Mouse (Mus musculus) regulatory T cell (primary cell): ENCODE results near the gene Smok2b.
"Not testable (repeated sequence)": the region's sequence is repeated elsewhere in the genome, so short reads cannot be mapped to it uniquely, and the experiment has no call there.

Experiments used
- in situ Hi-C: fragments of 300-600 bp; cut with MboI, MseI; formaldehyde crosslinking; loops from one replicate; pipeline ENCODE4 v1.15.1; 2025; ENCODE audit warnings: high pct_unique_total_duplicates

Gene Smok2b

DNA sequence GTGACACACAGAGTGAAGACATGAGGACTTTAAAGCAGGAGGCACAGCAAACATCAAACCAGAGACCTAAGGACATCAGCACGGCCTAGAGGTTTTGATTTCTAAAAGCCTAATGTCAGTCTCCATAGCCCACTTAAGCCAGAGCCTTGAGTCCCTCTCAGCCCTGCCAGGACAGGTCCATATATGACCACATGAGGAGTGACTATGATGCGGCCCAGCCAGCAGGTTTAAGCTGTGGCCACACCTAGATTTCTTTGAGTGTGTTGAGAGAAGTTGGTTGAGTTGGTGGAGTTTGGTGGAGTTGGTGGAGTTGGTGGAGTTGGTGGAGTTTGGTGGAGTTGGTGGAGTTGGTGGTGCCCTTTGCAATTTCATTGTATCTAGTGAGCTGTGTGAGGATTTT is at the start of gene Smok2b:
Gene Smok2b (plus strand): TSS at position 301 of the 400 bp plus-strand sequence.
- in situ Hi-C loops: loop anchor here (10.0 kb wide), 1 partner anchor 215 kb away; no protein-coding TSS in a partner anchor

GRCm38 (mm10) chr17:13180491-13180890 is 49.6 kb upstream of the Smok2b start:
- in situ Hi-C loops: not testable (repeated sequence)

DNA sequence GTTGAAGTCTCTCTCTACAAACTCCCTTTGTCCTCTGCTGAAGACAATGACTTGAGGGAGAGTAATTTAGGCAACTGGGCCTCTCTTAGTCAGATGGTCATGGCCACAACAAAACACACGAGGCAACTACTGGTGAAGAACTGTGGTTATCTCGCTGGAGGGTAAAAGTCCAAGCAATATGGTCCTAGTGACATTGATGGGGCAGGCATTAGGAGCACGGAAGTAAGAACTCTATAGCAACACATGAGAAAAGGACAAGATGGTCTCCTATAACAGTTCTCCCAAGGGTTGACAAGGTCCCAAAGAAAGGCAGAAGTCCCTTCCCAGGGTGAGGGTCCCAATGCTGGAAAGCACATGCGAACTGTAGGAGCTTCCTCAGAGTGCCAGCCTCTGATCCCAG is 47.3 kb upstream of the Smok2b start:
- in situ Hi-C loops: not testable (repeated sequence)

- in situ Hi-C loops: not testable (repeated sequence)
Measured at GRCm38 (mm10) chr17:13184514-13184913, 45.5 kb upstream of the Smok2b start.

- in situ Hi-C loops: loop anchor here (5.0 kb wide), 1 partner anchor 306 kb away; no protein-coding TSS in a partner anchor
Measured at GRCm38 (mm10) chr17:13186541-13186940, 43.5 kb upstream of the Smok2b start.

DNA sequence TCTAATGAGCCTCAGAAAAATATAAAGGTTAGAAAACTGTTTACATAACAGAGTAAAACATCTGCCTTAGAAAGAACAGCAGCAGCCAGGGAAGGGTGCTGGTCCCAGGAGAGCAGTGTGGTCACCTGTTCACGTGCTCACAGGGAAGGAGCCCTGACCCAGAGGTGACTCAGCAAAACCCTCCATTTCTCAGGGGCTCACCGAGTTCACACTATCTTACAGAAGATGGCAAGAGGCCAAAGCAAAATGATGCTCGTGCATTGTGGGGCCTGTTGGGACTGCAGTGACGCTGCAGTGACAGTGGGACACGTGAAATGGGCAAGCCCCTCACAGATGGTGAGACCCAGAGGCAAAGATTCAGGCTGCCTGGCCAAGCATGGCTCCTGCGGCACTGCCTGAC is 42.4 kb upstream of the Smok2b start:
- in situ Hi-C loops: loop anchor here (5.0 kb wide), 1 partner anchor 305 kb away; no protein-coding TSS in a partner anchor

- in situ Hi-C loops: loop anchor here (5.0 kb wide), 1 partner anchor 303 kb away; no protein-coding TSS in a partner anchor
Measured at GRCm38 (mm10) chr17:13188846-13189245, 41.2 kb upstream of the Smok2b start.

GRCm38 (mm10) chr17:13190836-13191583 is 39.0 kb upstream of the Smok2b start:
- in situ Hi-C loops: not testable (repeated sequence)

- in situ Hi-C loops: not testable (repeated sequence)
Measured at GRCm38 (mm10) chr17:13196486-13196885, 33.6 kb upstream of the Smok2b start.

GRCm38 (mm10) chr17:13198812-13199211 is 31.2 kb upstream of the Smok2b start:
- in situ Hi-C loops: not testable (repeated sequence)

GRCm38 (mm10) chr17:13199880-13200409 is 30.1 kb upstream of the Smok2b start:
- in situ Hi-C loops: not testable (repeated sequence)

- in situ Hi-C loops: not testable (repeated sequence)
Measured at GRCm38 (mm10) chr17:13201551-13201950, 28.5 kb upstream of the Smok2b start.

DNA sequence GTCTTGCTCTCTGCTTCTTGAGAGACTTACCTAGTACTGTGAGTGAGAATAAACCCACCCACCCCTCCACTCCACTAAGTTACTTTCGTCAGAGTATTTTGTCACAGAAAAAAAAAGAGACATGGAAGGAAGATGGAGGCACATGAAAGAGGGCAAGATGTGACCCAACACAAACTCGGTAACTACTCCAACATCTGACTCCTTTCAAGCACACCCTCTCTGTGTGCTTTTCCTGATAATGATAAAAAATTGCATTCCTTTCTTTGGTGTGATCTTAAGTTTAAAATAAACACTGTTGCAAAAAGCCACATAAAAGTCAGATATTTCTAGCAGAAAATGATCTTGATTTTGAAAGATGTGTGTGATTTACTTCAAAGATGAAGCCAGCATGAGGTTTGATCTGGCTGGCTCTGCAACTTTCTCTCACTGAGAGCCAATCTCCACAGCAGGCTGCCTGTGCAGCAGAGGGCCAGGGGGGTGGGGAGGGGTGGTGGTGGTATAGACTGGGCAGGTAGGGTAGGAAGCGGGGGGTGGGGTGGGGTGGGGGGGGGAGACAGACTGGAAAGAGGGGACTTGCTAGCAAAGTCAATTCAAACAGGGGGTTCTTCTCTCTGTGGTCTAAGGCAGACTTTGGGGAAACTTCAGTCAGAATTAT is 27.5 kb upstream of the Smok2b start:
- in situ Hi-C loops: not testable (repeated sequence)

DNA sequence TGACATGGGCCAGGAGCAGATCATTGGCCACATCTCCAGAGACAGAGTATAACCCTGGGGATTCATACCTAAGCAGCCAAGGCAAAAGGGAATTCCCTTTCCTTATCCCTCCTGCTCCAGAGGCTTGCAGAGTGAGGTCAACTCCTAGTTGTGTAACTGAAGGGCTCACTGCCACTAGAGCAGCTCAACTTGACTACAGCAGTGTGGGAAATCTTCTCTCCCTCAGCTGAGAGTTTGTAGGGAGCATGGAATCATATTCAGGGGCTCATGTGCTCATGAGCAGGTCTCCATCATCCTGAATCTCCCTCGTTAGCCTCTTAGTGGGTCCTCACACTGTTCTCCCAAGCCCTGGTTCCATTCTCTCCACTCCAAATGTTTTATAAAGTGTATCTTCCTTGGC is 24.8 kb upstream of the Smok2b start:
- in situ Hi-C loops: loop anchor here (5.0 kb wide), 1 partner anchor 307 kb away; no protein-coding TSS in a partner anchor

GRCm38 (mm10) chr17:13206491-13206890 is 23.6 kb upstream of the Smok2b start:
- in situ Hi-C loops: loop anchor here (5.0 kb wide), 1 partner anchor 306 kb away; no protein-coding TSS in a partner anchor

DNA sequence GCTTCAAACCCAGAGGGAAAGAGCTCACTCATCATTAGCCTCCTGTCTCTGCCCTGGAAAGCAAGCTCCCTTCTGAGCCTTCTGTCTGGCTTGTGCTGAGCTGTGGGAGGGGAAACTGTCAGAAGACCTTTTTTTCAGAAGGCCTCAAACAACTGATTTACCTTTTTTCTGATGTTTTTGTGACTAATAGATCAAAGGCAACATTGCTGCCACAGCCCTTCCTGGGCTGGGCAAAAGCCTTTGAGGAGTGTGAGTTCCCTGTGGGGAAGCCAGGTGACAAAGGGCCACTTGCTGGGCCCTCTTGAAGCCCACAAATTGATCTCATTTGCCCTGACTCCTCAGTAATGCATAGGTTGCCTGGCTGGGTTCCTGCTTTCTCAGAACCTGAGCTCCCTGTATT is 21.6 kb upstream of the Smok2b start:
- in situ Hi-C loops: loop anchor here (5.0 kb wide), 1 partner anchor 304 kb away; no protein-coding TSS in a partner anchor

DNA sequence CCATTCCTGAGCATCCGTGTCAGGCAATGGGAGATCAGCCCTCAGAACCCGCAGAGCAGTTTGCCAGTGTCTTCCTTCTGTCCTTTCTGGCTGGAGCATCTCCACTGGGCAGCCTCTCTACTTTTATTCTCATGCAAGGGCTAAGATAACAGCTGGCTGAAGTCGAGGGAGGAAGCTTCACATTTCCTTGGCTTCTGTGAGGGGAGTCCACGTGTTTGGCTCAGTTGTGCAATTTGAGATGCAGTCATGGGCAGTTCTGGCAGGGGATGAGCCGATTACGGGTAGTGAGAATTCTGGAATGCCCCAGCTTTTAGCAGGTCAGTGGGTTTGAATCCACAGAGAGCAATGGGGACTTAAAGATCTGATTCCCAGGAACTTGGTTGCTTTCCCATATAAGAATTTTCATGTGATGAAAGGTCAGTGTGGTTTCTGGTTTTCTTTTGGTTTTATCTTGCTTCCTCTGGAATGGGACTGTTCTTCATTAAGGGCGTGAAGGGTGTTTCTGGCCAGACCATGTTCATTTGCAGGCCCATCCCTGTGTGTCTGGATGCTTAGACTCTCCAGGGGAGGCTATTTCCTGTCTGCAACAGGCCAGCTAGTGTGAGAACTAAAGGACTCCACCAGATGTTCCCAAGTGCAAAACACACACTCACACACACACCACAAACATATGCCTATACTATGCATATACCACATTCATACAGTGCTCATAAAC is 17.8 kb upstream of the Smok2b start:
- in situ Hi-C loops: loop anchor here (5.0 kb wide), 1 partner anchor 95 kb away; no protein-coding TSS in a partner anchor

DNA sequence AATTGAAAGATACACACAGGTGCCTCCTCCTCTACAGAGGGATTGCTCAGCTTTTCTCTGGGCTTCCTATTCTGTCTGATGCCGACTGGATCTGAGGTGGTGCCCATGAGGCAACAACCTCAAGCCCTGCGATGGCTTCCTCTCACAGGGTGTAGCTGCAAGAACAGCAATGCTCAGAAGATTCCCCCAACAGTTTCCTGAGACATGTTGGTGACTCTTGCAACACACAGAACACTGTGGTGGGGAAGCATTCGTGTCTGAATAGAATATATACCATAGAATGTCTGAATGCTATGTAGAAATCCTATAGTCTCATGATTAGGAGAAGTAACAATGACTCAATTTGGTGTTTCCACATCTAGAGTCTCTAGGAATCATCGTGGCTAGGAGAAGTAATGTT is 15.9 kb upstream of the Smok2b start:
- in situ Hi-C loops: loop anchor here (5.0 kb wide), 1 partner anchor 93 kb away; no protein-coding TSS in a partner anchor

GRCm38 (mm10) chr17:13215595-13215994 is 14.5 kb upstream of the Smok2b start:
- in situ Hi-C loops: no loop called here

GRCm38 (mm10) chr17:13220888-13221287 is 9.2 kb upstream of the Smok2b start, which contains the start of gene Smok2a:
Gene Smok2a (plus strand): TSS chr17:13221188.
- in situ Hi-C loops: no loop called here

GRCm38 (mm10) chr17:13221921-13222320 is 8.1 kb upstream of the Smok2b start:
- in situ Hi-C loops: not testable (repeated sequence)
